Mouse (Mus musculus) kidney, postnatal 14 days (tissue): ENCODE data around the gene Slc36a3.
"Not testable (repeated sequence)": the region's sequence is repeated elsewhere in the genome, so short reads cannot be mapped to it uniquely, and the experiment has no call there.

ENCODE experiments used
- DNase-seq: peaks from one replicate; pipeline ENCODE4 v3.0.0; 2022; ENCODE audit warnings: mixed read lengths

Gene Slc36a3

DNA sequence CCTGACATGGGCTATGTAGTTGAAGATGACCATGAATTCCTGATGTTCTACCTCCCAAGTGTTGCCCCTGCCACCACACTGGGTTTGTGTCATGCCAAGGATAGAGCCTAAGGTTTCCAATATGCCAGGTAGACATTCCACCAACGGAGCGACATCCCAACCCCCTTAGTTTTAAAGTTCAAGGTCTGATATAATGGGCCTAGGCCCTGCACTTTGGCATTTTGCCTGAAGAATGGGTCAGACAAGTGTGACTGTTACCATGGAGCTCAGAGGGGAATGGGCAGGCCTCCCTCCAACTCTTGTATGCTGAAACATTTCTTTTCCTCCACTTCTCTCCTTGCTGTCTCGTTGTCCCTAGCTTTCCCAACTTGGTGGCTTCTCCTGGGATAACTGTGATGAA lies 48.3 kb downstream of the Slc36a3 start:
- DNase-seq: peak; percentile 74

GRCm38 (mm10) chr11:55102015-55102414 lies 49.5 kb downstream of the Slc36a3 start:
- DNase-seq: no peak

DNA sequence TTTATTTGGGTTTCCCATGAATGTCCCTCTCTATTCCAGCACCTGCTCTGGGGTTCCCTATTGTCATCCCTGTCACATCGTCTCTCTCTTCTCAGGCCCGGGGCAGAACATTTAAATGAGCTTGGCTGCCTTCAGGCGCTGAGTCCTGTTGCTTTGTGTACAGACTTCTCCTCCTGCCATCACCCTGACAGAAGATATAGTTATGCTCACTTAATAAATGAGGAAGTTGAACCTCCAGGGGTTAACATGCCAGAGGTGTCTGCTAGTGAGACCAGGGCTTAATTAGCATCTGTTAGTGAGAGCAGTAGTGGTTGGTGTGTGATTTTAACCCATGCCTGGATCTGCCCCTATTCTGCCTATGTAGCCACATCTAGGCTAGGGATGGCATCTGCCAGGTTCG lies 51.6 kb downstream of the Slc36a3 start:
- DNase-seq: no peak

- DNase-seq: no peak
Observed at GRCm38 (mm10) chr11:55099019-55099771, 52.3 kb downstream of the Slc36a3 start.

GRCm38 (mm10) chr11:55098189-55098915 lies 53.2 kb downstream of the Slc36a3 start:
- no peak for DNase-seq

DNA sequence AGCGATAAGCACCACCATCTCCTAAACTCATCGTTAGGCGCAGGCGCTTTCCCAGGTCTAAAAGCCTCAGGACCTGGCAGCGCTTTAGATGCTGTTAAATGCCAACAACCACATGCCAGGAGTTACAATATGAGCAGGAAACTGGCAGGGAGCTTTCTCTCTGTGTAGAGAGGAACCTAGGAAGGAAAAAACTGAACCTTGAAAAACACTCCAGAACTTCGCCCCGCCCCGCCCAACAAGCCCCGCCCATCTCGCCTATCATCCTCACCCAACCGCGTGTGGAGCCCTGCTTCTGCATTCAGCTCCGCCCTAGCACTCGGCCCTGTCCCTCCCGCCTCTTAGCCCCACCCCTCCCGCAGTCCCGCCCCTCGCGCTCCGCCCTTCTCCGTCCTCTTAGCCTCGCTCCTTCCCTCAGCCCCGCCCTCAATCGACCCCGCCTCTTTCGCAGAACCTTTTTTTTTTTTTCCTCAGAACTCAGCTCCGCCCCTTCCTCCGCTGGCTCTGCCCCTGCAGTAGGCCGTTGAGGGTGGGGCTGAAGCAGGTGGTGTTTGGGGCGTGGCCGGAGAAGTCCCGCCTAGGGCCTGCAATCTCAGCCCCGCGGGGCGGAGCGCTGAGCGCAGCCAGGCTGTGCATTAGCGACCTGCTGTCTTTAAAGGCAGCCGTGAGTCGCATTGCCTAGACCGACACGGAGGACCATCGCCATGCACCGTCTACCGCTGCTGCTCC lies 53.9 kb downstream of the Slc36a3 start, which contains the start of gene Gm2a:
Gene Gm2a (plus strand): TSS at position 653 of the 726 bp plus-strand sequence.
- peak; percentile 97 for DNase-seq

- no peak for DNase-seq
Observed at GRCm38 (mm10) chr11:55096731-55097462, 54.6 kb downstream of the Slc36a3 start.

DNA sequence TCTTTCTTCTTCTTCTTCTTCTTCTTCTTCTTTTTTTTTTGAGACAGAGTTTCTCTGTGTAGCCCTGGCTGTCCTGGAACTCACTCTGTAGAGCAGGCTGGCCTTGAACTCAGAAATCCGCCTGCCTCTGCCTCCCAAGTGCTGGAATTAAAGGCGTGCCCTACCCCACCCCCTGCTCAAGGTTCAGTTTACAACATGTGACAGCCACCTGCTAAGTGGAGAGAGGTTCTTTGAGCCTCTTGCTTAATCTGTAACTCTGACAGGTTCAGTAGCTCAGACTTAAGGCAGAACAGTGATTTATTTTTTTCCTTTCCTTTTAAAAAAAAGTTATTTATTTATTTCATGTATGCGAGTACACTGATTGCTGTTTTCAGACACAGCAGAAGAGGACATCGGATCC lies 55.2 kb downstream of the Slc36a3 start:
- DNase-seq: not testable (repeated sequence)

DNA sequence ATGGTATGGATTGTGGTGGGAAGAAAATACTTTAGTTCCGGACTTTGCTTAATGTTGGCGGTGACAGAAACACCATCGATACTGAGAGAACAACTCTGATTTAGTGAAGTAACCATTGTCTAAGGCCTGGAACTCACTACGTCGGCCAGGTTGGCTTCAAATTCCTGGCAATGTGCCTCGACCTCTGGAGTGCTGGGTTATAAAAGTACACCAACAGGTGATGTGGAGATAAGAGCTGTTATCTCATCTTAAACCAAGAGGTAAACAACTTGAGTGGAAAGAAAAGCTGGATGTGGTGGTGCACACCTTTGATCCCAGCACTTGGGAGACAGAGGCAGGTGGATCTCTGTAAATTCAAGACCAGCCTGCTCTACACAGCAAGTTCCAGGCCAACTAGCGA lies 58.4 kb downstream of the Slc36a3 start:
- DNase-seq: no peak

DNA sequence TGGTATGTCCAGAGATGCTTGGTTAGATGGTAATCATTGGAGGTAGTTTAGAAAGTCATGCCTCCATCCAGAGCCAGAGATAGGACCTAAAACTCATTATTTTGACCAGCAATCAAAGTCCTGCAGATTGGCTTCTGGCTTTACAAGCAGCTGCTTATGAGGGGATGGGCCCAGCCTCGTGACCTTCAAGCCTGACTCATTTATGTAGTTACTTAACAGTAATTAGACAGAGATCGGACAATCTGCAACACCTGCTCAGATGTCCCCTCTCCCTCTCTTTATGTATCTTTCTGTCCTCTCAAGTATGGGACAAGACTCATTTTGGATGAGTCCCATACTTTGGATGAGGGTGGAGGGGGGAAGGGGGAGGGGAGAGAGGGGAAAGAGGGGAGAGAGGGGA lies 61.6 kb downstream of the Slc36a3 start:
- DNase-seq: no peak

DNA sequence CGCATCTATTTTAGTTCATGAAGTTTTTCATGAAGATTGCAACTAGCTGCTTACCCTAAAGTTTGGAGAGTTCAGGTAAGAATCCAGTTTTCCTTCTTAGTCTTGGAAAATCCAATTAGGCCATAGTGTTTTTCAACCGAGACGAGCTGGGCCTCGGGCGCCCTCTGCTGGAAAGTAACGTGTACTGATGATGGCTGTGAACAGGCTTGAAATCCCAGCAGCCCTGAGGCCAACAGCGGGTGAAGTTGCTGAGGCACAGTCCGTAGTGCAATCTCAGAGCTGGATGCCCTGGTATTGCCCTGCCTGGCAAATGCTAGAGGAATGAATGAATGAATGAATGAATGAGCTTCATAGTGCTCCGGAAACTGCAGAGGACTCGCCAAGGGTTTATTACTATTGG lies 64.5 kb downstream of the Slc36a3 start:
- peak; percentile 78 for DNase-seq

GRCm38 (mm10) chr11:55085396-55085795 lies 66.1 kb downstream of the Slc36a3 start:
- DNase-seq: no peak

DNA sequence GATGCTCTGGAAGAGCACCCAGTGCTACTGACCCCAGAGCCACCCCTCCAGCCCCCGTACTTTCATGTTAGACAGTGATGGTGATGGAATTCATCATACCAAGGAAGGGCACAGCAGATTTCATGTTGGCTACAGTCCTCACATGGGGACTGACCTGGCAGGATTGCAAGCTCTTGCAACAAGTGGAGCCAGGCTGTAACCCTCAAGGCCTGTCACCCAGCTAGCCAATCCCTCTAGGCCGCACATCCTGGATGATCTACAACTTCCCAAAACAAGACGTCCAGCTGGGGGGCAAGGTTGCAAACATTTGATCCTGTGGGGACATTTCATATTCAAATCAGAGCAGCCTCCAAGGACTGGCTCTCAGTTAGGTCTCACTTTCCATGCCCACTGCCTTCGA lies 66.9 kb downstream of the Slc36a3 start:
- peak; percentile 52 for DNase-seq

DNA sequence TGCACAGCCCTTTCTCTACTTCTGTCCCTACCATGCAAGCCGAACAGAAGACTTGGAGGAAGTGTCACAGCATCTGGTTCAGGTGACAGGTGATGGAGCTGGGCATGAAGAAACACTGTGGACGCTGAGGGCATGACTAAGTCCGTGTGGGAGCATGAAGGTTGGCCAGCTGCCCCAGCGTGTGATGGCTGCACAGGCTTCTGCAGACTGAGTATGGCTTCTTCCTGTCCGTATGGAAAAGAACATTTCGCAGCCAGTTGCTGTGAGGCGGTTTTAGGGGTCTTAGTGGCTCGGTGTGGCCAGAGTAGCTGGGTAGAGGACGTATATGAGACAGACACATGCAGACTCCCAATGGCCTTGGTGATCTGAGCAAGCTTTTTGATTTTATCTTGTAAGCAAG lies 70.3 kb downstream of the Slc36a3 start:
- no peak for DNase-seq

DNA sequence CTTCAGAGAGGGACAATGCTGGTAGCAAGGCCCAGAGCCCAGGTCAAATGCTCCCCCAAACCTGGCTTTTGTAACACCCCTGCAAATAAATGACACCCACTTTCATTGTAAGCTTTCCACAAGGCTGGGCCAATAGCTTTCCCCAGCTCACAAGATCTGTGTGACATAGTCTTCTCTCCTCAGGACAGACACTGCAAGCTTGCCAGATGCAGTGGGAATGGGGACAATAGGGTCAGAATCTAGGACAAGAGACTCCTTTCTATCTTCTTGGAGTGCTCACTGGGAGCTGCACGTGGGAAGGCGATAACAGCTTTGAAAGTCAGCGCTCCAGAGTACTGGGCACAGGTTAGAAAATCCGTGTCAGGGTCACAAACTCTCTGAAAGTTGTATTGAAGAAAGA lies 72.3 kb downstream of the Slc36a3 start:
- no peak for DNase-seq

DNA sequence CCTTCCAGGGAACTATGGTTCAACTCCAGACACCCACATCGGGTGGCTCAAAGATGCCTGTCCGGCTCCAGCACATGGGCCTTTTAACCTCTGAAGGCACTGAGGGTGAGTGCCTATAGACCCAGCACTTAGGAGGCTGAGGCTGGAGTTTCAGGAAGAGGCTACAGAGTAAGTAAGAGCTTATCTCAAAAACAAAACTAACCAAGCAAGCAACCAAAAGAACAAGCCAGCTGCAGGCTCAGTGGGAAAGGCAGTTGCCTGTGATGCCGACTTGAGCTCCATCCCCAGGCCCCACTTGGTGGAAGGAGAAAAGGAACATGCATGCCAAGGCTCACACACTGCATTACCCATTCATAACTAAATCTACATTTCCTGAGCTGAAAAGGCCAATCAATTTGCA lies 73.0 kb downstream of the Slc36a3 start:
- no peak for DNase-seq

GRCm38 (mm10) chr11:55077331-55078231 lies 73.9 kb downstream of the Slc36a3 start, which contains the start of gene Ccdc69:
Ccdc69 (minus strand) TSS chr11:55078131.
- DNase-seq: peak; percentile 64

GRCm38 (mm10) chr11:55076234-55076633 lies 75.3 kb downstream of the Slc36a3 start:
- DNase-seq: no peak

DNA sequence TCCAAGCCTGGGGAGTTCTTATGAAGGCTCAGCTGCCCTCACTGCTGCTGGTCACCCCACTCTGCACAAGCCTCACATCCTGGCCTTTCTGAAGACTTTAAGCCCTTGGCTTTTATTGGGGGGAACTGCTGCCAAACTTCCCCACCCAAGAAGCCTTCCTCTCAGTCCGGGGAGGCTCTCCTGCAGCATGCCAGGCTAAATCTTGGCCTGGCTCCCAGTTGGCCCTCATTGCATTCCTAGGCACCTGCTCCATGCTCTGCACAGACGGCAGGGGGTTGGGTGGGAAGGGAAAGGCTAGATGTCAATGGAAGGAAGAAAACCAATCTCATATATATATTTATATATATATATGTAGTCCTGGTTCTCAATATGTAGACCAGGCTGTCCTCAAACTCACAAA lies 75.9 kb downstream of the Slc36a3 start:
- DNase-seq: peak; percentile 51
